Mouse (Mus musculus): ENCODE data around the gene Rap1a. TPM values are rescaled to one million over a fixed set of nuclear protein-coding genes. Genes with fewer than 3 reads are reported as not detected.

Rap1a gene
- polyA plus RNA-seq, 1 experiment from 2014 or later: 165 TPM

DNA sequence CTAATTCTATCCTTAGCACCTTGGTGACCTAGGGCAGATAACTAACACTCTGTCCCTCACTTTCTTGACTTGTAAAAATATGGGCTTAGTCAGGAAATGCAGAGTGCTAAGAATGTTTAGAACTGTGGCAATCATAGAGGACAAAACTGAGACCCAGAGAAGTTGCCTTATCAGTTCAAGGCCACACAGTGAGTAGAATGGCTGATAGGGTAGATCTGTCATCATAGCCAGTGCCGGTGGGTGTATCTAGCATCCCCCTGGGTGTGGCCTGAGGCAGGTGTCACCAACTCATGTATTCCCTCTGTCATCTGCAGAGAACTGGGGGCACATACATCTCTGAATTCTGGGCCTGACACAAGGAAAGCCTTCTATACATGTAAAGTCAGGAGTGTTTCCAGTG, 102.8 kb downstream of the Rap1a start:
- ChIA-PET POLR2A (no interaction called here), CTCF (no interaction called here)
- in situ Hi-C loops (cut with MboI; ENCODE audit: low pct_unique_long_range_greater_than_20kb): loop anchor here (25.0 kb wide), 1 partner anchor 1014 kb away; no protein-coding TSS in a partner anchor

DNA sequence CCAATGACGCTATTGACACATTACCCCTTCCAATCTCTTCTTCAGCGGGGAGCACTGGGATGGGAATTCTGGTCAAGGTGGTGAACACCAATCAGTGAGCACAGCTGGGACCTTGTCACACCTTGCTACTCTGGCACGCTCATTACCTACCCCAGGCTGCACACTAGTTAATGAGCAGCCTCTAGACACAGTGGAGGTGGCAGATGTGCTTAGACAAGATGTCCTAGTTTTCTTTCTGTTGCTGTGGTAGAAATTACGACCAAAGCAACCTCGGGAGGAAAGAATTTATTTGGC, 104.0 kb downstream of the Rap1a start:
- in situ Hi-C loops (cut with MboI; ENCODE audit: low pct_unique_long_range_greater_than_20kb): loop anchor here (25.0 kb wide), 1 partner anchor 1015 kb away; no protein-coding TSS in a partner anchor
- CTCF ChIA-PET: interaction anchor here (0.9 to 1.3 kb wide), 2 partner anchors 9 to 29 kb away, joined by 3 read pairs; no protein-coding TSS in a partner anchor
- no peak for TF ChIP-seq CTCF (IDR thresholded peaks at IDR 0.05)
- no peak for ATAC-seq
- H3K27me3 ChIP-seq: peaks cover 17% of the 10 kb centered on the region
- POLR2A ChIA-PET: no interaction called here
- DNase-seq (ENCODE audit: low read depth, low spot score): no peak

More for the DNA sequence above, 102.8 kb downstream of the Rap1a start:
- peaks cover 14% of the 10 kb centered on the region for H3K27me3 ChIP-seq
- no peak for TF ChIP-seq CTCF (IDR thresholded peaks at IDR 0.05)
- DNase-seq (ENCODE audit: low read depth, low spot score) (no peak), ATAC-seq (no peak)

DNA sequence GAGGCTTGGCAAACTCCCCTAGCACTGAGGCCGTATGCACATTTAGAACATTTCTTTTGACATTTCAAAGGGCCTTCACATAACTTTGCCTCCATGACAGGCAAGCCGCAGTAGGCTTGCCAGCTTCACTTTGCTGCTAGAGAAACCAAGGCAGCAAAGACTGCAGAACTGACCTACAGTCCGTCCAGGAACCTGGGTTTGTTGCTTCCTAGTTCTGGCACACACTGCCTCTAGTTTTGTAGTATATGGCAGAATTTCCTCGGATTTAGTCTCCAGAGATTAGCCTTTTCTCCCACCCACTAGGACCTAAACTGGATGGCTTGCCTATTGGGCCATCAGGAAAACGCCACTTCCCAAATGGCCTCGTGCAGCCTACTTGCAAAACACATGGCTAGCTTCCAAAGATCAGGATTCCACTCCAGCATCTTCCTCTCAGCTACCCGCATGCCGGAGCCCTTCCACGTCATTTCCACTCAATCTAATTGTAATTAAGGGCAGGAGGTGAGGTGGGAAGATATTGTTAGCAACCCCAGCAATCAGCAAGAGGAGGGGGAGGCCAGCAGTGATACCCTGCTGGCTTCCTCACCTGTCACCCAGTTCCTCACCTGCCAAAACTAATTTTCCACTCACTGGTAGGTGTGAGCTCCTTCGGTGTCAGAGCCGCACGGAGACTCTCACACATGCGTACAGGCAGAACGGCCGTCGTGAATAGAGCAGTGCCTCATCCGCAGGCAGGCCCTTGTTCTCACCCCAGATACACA, 104.6 kb downstream of the Rap1a start:
- H3K27me3 ChIP-seq: peaks cover 19% of the 10 kb centered on the region
- ChIA-PET CTCF (interaction anchor here (1.3 kb wide), 1 partner anchor 29 kb away, joined by 3 read pairs; no protein-coding TSS in a partner anchor), POLR2A (no interaction called here)
- no peak for TF ChIP-seq CTCF (IDR thresholded peaks at IDR 0.05)
- ATAC-seq (no peak), DNase-seq (ENCODE audit: low read depth, low spot score) (no peak)
- in situ Hi-C loops (cut with MboI; ENCODE audit: low pct_unique_long_range_greater_than_20kb): loop anchor here (25.0 kb wide), 1 partner anchor 1016 kb away; no protein-coding TSS in a partner anchor

DNA sequence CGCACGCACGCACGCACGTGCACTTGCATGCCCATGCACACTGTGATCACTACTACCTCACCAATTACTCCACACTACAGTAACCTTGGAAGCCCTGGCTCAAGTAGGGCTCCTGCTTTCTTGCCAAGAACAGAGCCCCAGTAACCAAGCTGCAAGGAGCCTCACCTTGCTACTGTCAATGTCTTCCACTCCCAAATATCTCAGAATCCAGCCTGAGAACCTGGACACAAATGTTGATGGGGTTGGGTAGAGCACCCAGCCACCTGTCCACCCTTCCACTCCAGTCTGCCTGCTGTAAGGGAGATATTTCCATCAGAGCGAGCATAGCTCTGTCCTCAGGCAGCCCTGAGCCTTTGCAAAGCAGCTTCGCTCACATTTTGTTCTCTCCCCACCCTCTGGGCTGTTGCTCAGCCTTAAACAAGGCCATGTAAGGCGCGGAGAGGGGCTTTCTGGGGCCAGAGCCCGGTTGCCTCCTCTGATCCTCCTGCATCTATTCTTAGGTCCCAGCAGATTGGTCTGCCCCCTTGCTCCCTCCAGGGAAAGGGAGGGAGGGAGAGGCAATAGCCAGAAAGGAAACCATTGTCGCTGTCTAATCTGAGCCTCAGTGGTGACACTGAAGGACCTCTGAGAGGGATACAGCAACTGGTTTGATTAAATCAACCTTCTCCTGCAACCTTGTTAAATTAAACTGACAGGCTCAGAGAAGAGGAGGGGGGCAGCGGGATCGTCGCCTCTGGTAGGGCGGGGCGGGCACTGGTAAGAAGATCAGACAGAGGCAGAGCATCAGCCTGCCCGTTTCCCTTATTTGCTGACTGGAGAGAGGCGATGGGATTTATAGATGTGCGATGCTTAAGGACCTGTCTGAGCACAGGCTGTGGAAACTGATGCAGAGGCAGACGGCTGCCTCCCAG, 105.4 kb downstream of the Rap1a start:
- H3K27me3 ChIP-seq: peaks cover 27% of the 10 kb centered on the region
- ATAC-seq: no peak
- POLR2A ChIA-PET: no interaction called here
- CTCF ChIA-PET: interaction anchor here (11.2 kb wide), 1 partner anchor 29 kb away, joined by 140 read pairs; no protein-coding TSS in a partner anchor
- in situ Hi-C loops (cut with MboI; ENCODE audit: low pct_unique_long_range_greater_than_20kb): loop anchor here (25.0 kb wide), 1 partner anchor 1017 kb away; no protein-coding TSS in a partner anchor
- no peak for TF ChIP-seq CTCF (IDR thresholded peaks at IDR 0.05)
- DNase-seq (ENCODE audit: low read depth, low spot score): no peak

DNA sequence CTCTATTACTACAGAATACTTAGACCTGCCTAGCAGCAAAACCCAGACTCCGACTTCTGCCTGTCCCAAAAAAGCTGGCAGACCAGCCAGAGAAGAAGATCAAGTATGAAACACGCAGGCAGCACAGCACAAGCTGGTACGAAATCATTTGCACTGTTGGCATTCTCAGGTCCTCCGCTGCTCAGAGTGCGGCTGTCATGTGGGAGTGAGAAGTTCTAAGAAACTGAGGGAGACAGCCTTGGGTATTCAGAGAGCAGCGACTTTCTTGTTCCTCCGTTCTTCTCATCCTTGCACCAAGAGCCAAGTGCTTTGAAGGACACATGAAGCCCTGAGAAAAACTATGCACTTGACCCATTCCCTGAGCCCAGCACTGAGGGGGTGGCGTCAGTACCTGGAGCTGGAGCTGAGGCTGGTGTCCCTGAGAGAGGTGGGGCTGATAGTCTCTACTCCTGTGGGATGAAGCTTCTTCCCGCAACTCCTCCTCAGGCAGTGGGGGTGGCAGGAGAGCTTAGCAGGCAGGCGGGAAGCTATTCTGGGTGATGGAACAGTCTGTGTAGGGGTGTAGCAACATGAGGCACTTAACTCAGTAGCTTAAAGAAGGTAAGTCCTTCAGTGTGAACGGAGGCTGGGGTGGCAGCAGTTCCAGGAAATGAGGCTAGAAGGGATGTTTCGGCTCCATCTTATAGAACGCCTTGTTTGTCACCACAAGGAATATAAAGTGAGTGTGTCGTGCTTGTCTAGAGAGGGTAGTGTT, 107.6 kb downstream of the Rap1a start:
- TF ChIP-seq CTCF (IDR thresholded peaks at IDR 0.05): no peak
- ChIA-PET POLR2A (no interaction called here), CTCF (interaction anchor here (1.3 to 11.2 kb wide), 3 partner anchors 19 to 57 kb away, joined by 3 to 140 read pairs (median 4); no protein-coding TSS in a partner anchor)
- ATAC-seq (no peak), DNase-seq (ENCODE audit: low read depth, low spot score) (no peak)
- H3K27me3 ChIP-seq: peaks cover 29% of the 10 kb centered on the region
- in situ Hi-C loops (cut with MboI; ENCODE audit: low pct_unique_long_range_greater_than_20kb): loop anchor here (25.0 kb wide), 1 partner anchor 1019 kb away; no protein-coding TSS in a partner anchor

DNA sequence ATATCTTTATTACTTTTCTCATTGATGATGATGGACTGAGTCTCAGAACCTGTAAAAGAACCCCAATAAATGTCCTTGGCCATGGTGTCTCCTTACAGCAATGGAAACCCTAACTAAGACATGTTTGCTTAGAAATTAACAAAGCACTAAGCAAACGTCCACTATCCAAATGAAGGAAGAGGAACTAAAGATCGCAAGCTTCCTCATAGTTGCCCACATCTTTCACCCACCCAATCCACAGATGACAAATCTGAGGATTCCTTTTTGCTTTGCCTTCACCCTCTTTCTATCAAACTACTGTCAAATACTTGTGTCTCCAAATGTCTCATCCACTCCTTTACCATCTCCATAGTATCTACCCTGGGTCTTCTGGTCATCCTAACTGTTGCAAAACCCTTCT, 112.6 kb downstream of the Rap1a start:
- POLR2A ChIA-PET: interaction anchor here (1.5 to 1.6 kb wide), 2 partner anchors 17 to 37 kb away, joined by 5 to 13 read pairs; no protein-coding TSS in a partner anchor
- in situ Hi-C loops (cut with MboI; ENCODE audit: low pct_unique_long_range_greater_than_20kb): loop anchor here (5.0 to 25.0 kb wide), 2 partner anchors 34 to 1024 kb away; no protein-coding TSS in a partner anchor
- DNase-seq (ENCODE audit: low read depth, low spot score) (no peak), ATAC-seq (no peak)
- no peak for TF ChIP-seq CTCF (IDR thresholded peaks at IDR 0.05)
- peaks cover 17% of the 10 kb centered on the region for H3K27me3 ChIP-seq
- CTCF ChIA-PET: interaction anchor here (0.7 to 11.2 kb wide), 8 partner anchors 9 to 211 kb away, joined by 3 to 140 read pairs (median 3); no protein-coding TSS in a partner anchor

DNA sequence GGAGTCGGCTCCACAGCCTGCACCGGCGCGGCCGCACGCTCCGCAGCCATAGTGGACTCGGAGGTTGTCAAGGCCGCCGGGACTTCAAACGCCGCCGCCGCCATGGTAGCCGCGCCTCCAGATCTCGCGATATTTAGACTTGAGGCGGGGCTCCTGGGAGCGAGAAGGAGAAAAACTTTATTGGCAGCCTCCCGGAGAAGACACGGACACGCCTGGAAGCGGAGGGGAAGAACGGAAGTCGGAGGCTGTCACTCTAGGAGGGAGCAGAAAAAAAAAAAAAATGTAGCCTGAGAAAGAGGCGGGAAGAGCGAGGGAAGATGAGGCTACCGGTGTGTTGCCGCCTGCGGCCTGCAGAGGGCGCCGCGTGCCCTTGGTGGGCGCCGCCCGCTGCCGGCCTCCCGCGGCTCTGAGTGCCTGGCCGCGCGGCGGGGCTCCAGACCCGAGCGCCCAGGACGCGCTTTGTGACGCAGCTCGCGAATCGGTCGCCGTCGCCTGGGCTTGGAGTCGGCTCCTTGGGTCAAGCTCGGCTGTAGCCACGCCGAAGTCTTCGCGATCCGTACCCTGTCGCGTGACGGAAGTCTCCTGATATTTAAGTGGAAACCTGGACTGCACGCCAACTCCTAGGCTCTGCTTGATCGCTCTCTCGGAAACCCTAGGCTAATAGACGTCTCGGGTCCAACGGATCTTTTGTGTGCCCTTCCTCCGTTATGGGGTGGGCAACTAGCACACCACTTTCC, 113.6 kb downstream of the Rap1a start, which contains the start of gene Ddx20:
TSS of gene Ddx20 (minus strand) at position 251 of the 737 bp plus-strand sequence.
- in situ Hi-C loops (cut with MboI; ENCODE audit: low pct_unique_long_range_greater_than_20kb): loop anchor here (5.0 to 25.0 kb wide), 2 partner anchors 35 to 1025 kb away; no protein-coding TSS in a partner anchor
- peak; percentile 98 for ATAC-seq
- POLR2A ChIA-PET: interaction anchor here (1.5 to 1.8 kb wide), 3 partner anchors 18 to 38 kb away, joined by 4 to 13 read pairs (median 5); no protein-coding TSS in a partner anchor
- CTCF ChIA-PET: interaction anchor here (0.6 to 11.2 kb wide), 10 partner anchors 12 to 212 kb away, joined by 3 to 140 read pairs (median 3); no protein-coding TSS in a partner anchor
- no peak for TF ChIP-seq CTCF (IDR thresholded peaks at IDR 0.05)
- peaks cover 11% of the 10 kb centered on the region for H3K27me3 ChIP-seq
- peak; percentile 98 for DNase-seq (ENCODE audit: low read depth, low spot score)

DNA sequence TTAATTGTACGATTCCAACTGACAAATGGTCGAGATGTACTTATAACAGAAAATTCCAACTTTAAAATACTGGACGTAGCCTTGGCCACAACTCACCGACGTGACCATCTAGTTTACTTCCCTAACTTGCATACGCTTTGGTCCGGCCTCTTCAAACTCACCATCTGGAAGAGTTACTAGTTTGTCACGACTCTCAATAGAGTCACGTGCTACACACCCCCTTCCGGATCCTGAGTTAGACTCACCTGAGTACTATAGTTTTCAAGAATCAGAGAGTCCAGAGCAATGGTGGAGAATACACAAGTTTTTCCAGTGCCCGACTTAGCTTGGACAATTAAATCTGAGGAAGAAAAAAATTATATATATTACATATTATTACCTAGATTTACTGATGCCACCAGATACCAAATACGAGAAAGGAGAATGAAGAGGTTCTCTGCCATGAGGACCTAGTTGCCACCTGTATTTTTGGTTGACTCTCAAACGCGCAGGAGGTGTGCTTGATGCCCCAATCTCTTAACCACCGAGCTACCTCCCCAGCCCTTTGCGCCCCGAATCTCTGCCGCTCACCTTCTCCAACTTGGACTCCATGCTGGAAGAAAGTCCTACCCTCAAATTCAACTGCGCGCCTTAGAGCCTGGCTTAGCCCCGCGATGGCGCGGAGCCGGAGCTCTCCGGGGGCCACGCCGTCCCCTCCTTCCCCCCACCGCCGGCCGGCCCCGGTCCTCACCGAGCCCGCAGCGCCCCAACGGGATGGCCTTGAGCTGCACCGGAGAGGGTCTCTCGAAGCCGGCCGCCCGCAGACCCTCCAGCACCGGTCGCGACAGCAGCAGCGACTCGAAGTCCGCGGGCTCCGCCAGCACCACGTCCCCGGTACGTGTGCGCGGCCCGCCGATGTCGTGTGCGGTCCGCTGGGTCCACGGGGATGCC, 114.5 kb downstream of the Rap1a start:
- DNase-seq (ENCODE audit: low read depth, low spot score): no peak
- in situ Hi-C loops (cut with MboI; ENCODE audit: low pct_unique_long_range_greater_than_20kb): loop anchor here (5.0 to 25.0 kb wide), 2 partner anchors 36 to 1026 kb away; no protein-coding TSS in a partner anchor
- ATAC-seq: peak; percentile 32
- ChIA-PET POLR2A (interaction anchor here (1.8 kb wide), 1 partner anchor 33 kb away, joined by 4 read pairs; no protein-coding TSS in a partner anchor), CTCF (interaction anchor here (1.3 to 11.2 kb wide), 2 partner anchors 12 to 38 kb away, joined by 3 to 140 read pairs; no protein-coding TSS in a partner anchor)
- H3K27me3 ChIP-seq: peaks cover 11% of the 10 kb centered on the region
- TF ChIP-seq CTCF (IDR thresholded peaks at IDR 0.05): no peak
